Mouse (Mus musculus) kidney, adult 2 months (tissue): Measurements from ENCODE around the gene Gabrg3.

Experiments used
- CTCF ChIP-seq: fragments of 200-500 bp; conservative IDR thresholded peaks from 2 replicates; pipeline ENCODE4 v1.5.1; 2011; ENCODE audit warnings: low read depth, mild to moderate bottlenecking, control low read depth, low read length, moderate library complexity, mixed read lengths; ENCODE audit not compliant: insufficient read depth, insufficient read length
- POLR2A ChIP-seq: fragments of 200-500 bp; IDR thresholded peaks from one replicate; pipeline ENCODE4 v1.6.1; 2011; ENCODE audit warnings: low read depth, low read length, control low read depth

DNA sequence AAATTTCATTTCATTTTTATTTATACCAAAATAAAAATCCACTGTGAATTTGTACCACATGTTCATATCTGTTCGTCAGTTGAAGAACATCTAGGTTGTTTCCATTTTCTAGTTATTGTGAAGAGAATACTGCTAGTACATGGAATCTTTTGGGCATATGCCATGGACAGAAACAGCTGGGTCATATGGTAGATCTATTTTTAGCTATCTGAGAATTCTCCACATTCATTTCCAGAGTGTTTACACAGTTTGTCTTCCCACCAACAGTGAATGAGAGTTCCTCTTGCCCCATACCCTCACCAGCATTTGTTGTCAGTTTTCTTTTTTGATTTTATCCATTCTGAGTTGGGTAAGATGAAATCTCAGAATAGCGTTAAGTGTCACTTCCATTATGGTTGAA is 75.0 kb downstream of the Gabrg3 start:
- TF ChIP-seq POLR2A (no peak), CTCF (no peak)
